Mouse (Mus musculus) midbrain, postnatal 0 days (tissue): ENCODE results near the gene Peli2. TPM values are rescaled to one million over a fixed set of nuclear protein-coding genes. Genes with fewer than 3 reads are reported as not detected.

Experiments
- ATAC-seq: fragments of 200-750 bp; cut with Nextera tagmentation; 2 replicates; pipeline ENCODE4 v1.8.0; 2017; ENCODE audit warnings: moderate number of reproducible peaks, mild to moderate bottlenecking, moderate TSS enrichment, moderate library complexity; ENCODE audit not compliant: low FRiP score
- DNase-seq: peaks from one replicate; pipeline ENCODE4 v3.0.0-alpha.2; 2015; ENCODE audit warnings: low spot score
- H3K27ac ChIP-seq: fragments of 300-500 bp; sonication (generic); 2 replicates; pipeline ENCODE4 v1.5.1; 2014; ENCODE audit warnings: low read depth, mild to moderate bottlenecking, low read length, mixed read lengths
- H3K27me3 ChIP-seq: fragments of 300-500 bp; sonication (generic); 2 replicates; pipeline ENCODE4 v1.6.1; 2014; ENCODE audit warnings: low read length, control low read depth, mixed read lengths; ENCODE audit not compliant: insufficient read depth
- H3K36me3 ChIP-seq: fragments of 300-500 bp; sonication (generic); 2 replicates; pipeline ENCODE4 v1.6.1; 2014; ENCODE audit warnings: low read length, control low read depth, mixed read lengths; ENCODE audit not compliant: insufficient read depth
- H3K4me1 ChIP-seq: fragments of 300-500 bp; sonication (generic); 2 replicates; pipeline ENCODE4 v1.6.1; 2014; ENCODE audit warnings: mild to moderate bottlenecking, control low read depth, antibody characterized with exemption, low read length, mixed read lengths; ENCODE audit not compliant: insufficient read depth
- H3K4me2 ChIP-seq: fragments of 300-500 bp; sonication (generic); 2 replicates; pipeline ENCODE4 v1.6.1; 2014; ENCODE audit warnings: low read depth, mild to moderate bottlenecking, low read length, mixed read lengths; ENCODE audit not compliant: poor library complexity, severe bottlenecking
- H3K4me3 ChIP-seq: fragments of 300-500 bp; sonication (generic); 2 replicates; pipeline ENCODE4 v1.5.1; 2014; ENCODE audit warnings: low read depth, mild to moderate bottlenecking, low read length, moderate library complexity
- H3K9ac ChIP-seq: fragments of 300-500 bp; sonication (generic); replicated peaks from 2 replicates; pipeline ENCODE4 v1.6.1; 2014; ENCODE audit warnings: mild to moderate bottlenecking, low read length, moderate library complexity, mixed read lengths; ENCODE audit not compliant: poor library complexity, severe bottlenecking
- H3K9me3 ChIP-seq: fragments of 300-500 bp; sonication (generic); 2 replicates; pipeline ENCODE4 v1.6.1; 2016; ENCODE audit warnings: low read length, control low read depth
- CTCF ChIP-seq: IDR thresholded peaks from 2 replicates; pipeline ENCODE4 v1.5.1; 2016; ENCODE audit warnings: antibody characterized with exemption, mild to moderate bottlenecking
- WGBS: fragments of 180-500 bp; shearing (Covaris S2); extraction: QIAGEN DNeasy Blood & Tissue Kit; methylation state at CpG from one replicate; pipeline ENCODE4 v1.1.7; 2014; 5-methylcytosine and 5-hydroxymethylcytosine counted together
- polyA plus RNA-seq: library from polyadenylated mRNA; unstranded; fragments of >200 nt; fragmentation: Nextera tagmentation; extraction: Ambion mirVana; gene quantifications from 2 replicates; pipeline ENCODE4 v1.2.1, GENCODE M21; 2015
- total RNA-seq: library from RNA; depleted of rRNA; stranded (reverse); fragments of >200 nt; gene quantifications from 2 replicates; pipeline ENCODE4 v1.2.3, GENCODE M21; 2014

Gene Peli2
- total and polyA plus RNA-seq, 2 experiments from 2014 or later = 6.5 to 22.3 TPM

DNA sequence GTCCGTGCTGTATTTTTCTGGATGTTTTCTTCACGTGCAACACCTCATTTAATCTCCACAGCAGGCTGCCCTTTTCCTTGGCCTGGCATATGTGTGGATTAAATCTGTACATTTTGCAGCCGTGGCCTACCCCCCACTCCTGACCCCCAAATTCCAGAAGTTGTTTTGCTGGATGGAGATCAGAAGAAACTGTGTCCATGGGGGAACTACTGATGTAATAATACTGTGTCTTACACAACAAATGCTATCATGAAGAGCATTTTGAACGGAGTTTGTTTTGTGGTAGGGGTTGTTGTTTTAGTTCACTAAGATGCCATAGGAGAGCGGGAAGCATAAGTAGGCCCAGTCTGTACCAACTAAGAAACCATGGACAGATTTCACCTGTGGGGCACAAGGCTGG lies 88.8 kb downstream of the Peli2 start:
- DNase-seq (no peak), ATAC-seq (no peak)
- no peak overlapping the region for H3K27ac ChIP-seq
- no peak overlapping the region for H3K4me2 ChIP-seq
- H3K4me1 ChIP-seq = peaks cover 9% of the 10 kb centered on the region; the same call in 1 of the 2 replicates
- no peaks in the 10 kb centered on the region for H3K36me3 ChIP-seq
- TF ChIP-seq CTCF = no peak
- no peaks in the 10 kb centered on the region for H3K27me3 ChIP-seq
- H3K9ac ChIP-seq = no peak overlapping the region
- WGBS = 85% methylated on average over 5 of the region's 5 CpGs
- no peak overlapping the region for H3K4me3 ChIP-seq
- H3K9me3 ChIP-seq = no peaks in the 10 kb centered on the region

DNA sequence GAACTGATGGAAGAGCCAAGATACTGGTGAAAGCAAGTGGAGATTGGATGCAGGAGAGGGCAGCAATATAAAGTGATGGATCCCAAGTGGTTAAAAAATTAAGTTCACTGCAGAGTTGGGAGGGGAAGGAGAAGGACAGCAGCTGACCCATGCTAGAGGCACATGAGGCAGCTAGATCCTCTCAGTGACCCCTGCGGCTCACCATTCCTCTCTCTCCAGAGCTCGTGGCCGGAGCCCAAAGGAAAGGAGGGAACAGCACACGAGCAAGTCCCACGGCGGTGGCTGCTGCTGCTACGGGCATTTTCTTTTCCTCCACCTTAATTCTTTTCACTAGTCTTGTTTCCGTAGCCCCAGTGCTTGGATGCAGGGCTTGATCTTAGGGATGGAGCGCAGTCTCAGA lies 89.5 kb downstream of the Peli2 start:
- Histone ChIP-seq H3K4me3 (no peak overlapping the region), H3K9ac (no peak overlapping the region), H3K27ac (no peak overlapping the region), H3K9me3 (no peaks in the 10 kb centered on the region), H3K36me3 (no peaks in the 10 kb centered on the region), H3K27me3 (no peaks in the 10 kb centered on the region), H3K4me2 (no peak overlapping the region), H3K4me1 (peaks cover 7% of the 10 kb centered on the region; the same call in 1 of the 2 replicates)
- TF ChIP-seq CTCF = no peak
- DNase-seq (no peak), ATAC-seq (no peak)
- WGBS = 90% methylated on average over 9 of the region's 9 CpGs

DNA sequence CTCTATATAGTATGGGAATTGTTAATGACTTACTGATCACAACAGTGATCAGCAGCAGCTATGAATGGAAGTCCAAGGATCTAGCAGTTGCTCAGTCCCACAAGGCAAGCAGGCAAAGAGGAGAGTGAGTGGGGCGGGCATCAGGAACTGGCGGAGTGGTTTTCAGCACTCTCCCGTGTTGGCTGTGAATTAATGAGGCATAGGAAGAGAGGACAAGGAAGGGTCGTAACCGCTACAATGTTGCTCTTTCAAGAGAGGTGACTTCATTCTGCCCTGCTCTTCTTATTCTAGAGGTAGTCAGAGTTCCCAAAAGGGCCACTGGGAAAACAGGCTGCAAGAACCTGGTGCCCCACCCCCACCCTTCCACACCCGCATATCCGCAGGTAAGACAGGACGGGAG lies 90.9 kb downstream of the Peli2 start:
- Histone ChIP-seq H3K27ac (no peak overlapping the region), H3K9ac (no peak overlapping the region), H3K4me2 (no peak overlapping the region), H3K27me3 (no peaks in the 10 kb centered on the region), H3K9me3 (no peaks in the 10 kb centered on the region), H3K4me1 (peaks cover 3% of the 10 kb centered on the region; the same call in 1 of the 2 replicates), H3K4me3 (no peak overlapping the region), H3K36me3 (no peaks in the 10 kb centered on the region)
- no peak for DNase-seq
- ATAC-seq = no peak
- 76% methylated on average over 8 of the region's 8 CpGs for WGBS
- no peak for TF ChIP-seq CTCF

DNA sequence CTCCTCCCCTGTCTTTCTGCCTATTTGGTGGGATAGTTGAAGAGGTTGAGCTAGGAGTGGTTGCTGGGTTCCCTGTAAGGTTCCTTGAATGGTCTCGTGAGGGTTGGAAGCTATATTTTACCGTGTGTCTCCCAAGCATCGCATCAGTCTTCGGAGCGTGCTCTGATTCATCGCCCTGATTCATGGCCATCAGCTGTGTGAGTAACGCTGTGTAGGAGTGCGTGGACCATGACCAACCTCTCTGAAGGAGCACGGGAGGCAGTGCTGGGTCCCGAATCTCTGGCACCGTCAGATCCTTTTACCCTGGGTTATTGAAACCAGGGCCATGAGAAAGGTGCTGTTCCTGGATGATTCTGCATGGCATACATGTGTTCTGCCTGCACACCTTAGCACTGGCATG lies 92.2 kb downstream of the Peli2 start:
- DNase-seq = no peak
- no peak overlapping the region for H3K4me3 ChIP-seq
- WGBS = 94% methylated on average over 11 of the region's 11 CpGs
- no peak overlapping the region for H3K9ac ChIP-seq
- H3K4me1 ChIP-seq = peaks cover under 1% of the 10 kb centered on the region; the same call in 1 of the 2 replicates
- no peak for ATAC-seq
- no peaks in the 10 kb centered on the region for H3K27me3 ChIP-seq
- no peaks in the 10 kb centered on the region for H3K36me3 ChIP-seq
- TF ChIP-seq CTCF = no peak
- no peak overlapping the region for H3K27ac ChIP-seq
- H3K4me2 ChIP-seq = no peak overlapping the region
- no peaks in the 10 kb centered on the region for H3K9me3 ChIP-seq

DNA sequence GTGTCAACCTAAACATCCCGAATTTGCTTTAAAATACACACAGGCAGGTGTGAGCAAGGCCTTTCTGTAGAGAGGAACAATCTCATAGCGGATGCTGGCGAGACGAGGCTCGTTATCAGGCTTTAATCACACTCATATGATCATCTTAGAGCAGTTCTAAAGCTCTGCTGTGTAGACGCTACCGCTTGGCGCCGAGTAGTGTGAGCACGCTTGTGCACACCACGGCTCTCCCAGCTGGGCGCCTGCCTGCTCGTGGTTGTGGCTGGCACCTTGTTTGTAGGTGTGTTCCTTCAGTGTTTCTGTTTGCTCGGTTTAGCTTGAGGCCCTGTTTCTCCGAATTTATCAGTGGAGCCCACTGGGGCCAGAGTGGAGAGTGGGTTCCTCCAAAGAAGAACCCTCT lies 93.0 kb downstream of the Peli2 start:
- no peaks in the 10 kb centered on the region for H3K27me3 ChIP-seq
- no peak for TF ChIP-seq CTCF
- H3K4me2 ChIP-seq = no peak overlapping the region
- DNase-seq (no peak), ATAC-seq (no peak)
- H3K4me3 ChIP-seq = no peak overlapping the region
- H3K9me3 ChIP-seq = no peaks in the 10 kb centered on the region
- 94% methylated on average over 15 of the region's 15 CpGs for WGBS
- no peak overlapping the region for H3K9ac ChIP-seq
- H3K36me3 ChIP-seq = no peaks in the 10 kb centered on the region
- no peak overlapping the region for H3K27ac ChIP-seq
- no peaks in the 10 kb centered on the region for H3K4me1 ChIP-seq

DNA sequence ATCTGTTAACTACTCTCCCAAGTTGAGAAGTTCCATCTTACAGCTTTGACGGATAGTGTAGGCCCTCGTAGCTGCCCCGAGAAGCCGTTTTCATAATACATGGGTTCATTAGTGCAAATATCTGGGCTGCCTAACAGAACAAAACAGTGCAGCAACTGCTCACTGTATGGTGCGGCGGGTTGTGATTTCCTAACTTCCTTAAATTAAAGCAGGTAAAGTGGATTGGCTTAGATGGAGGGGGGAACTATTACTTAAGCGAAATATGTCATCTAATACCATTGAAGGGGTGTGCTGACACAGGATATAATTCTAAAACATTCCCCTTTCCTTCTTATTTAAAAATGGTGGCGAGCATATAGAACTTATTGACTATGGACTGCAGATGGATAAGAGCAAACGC lies 101.4 kb downstream of the Peli2 start:
- Histone ChIP-seq H3K9ac (no peak overlapping the region), H3K9me3 (no peaks in the 10 kb centered on the region), H3K27me3 (no peaks in the 10 kb centered on the region), H3K4me3 (no peak overlapping the region), H3K4me1 (no peaks in the 10 kb centered on the region), H3K27ac (no peak overlapping the region), H3K4me2 (no peak overlapping the region), H3K36me3 (no peaks in the 10 kb centered on the region)
- no peak for DNase-seq
- WGBS = 88% methylated on average over 9 of the region's 9 CpGs
- no peak for TF ChIP-seq CTCF
- no peak for ATAC-seq
